Mouse (Mus musculus) gastrocnemius, postnatal 10 days (tissue): ENCODE results near the gene Nfic. TPM values are rescaled to one million over a fixed set of nuclear protein-coding genes. Genes with fewer than 3 reads are reported as not detected.

ENCODE experiments used
- DNase-seq: peaks from one replicate; pipeline ENCODE4 v3.0.0; 2021; ENCODE audit warnings: mixed read lengths
- total RNA-seq, 2 experiments: library from RNA; stranded (reverse); gene quantifications; 2 replicates each; pipeline ENCODE4 v1.2.3; 2021

Gene Nfic
- total RNA-seq, 2 experiments from 2014 or later: 329 to 332 TPM

DNA sequence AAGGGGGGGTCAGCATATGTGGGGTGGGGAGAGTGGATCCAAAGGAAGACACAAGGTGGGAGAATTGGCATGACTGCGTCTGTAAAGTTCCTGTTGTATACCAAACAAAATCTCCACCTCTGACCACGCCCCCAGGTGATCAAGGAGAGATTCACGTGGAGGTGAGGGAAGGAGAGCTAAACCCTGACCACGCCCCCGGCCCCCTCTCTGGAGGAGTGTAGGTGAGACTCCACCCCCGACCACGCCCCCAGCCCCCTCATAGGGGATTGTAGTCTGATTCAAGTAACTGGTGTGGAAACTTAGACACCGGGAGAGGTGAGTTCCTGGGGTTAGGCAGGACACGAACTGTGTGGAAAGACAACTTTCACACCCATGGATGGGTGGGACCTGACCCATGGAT, 51.4 kb downstream of the Nfic start:
- no peak for DNase-seq

DNA sequence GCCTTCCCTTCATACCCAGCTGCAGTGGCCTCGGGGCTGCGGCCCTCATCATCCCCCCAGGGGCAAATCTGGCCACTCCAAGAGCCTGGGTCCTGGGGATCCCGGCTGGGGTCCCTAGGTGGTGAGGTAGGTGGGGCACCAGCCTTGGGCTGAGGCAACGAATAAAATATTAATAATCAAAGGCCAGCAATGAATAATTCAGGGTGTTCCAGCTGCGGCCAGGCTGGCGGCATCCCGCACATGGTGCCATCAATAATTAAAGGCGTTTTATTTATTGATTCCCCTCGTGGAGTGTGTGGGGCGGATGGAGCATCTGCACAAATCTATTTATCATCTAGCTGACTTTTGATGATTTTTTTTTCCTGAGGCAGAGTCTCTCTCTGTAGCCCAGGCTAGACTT, 51.9 kb downstream of the Nfic start:
- no peak for DNase-seq

DNA sequence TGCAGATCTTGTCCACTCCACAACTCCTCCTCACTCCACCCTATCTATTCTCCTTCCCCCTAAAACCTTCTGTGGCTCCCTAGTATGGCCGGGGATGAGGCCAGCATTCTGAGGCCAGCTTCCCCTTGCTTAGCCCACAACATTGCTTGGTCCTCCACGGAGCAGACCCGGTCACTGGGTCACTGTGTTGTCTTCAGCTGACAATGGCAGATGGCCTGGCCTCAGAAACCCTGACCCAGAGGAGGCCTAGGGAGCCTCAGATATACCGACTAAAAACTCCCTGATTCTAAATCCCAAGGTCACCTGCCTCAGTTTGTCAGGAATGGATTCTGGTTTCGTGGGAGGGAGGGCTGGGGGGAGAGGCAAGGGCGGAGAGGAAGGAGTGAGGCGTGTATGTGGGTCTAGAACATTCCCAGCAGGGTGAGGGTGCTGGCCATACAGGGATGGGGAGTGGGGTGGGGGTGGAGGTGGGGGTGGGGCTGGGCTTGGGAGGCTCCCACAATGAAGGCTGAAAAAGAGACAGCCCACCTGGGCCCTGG, 53.1 kb downstream of the Nfic start:
- no peak for DNase-seq

DNA sequence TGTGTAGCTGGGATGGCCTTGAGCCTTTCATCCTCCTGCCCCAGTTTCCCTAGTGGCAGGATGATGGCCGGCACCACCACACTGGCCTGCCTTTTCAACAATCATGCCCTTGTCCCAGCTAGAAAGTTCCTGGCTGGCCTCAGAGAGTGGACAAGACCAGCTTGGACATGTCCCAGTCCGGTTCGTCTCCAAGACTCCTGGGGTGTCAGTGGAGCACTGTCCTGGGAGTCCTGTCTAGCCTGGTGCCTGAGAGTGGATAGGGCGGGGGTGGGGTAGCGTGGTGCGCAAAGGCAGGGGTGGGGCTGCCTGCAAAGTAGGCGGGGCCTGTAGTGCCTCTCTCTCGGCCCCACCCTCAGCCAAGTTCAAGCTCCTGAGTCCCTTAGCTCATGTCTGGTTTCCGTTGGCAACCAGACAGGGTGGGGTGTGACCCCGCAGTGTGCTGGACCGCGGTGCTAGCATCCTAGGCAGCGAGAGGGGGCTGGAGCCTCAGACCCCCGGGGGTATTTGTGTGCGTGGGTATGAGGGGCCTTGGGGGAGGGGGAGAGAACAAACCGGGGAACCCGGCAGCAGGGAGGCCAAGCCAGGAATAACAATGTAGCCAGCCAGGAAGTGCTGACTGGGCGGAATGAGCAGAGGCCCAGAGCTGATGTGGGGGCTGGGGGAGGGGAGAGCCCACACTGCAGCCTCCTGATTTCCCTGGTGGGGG, 53.8 kb downstream of the Nfic start:
- DNase-seq: peak; percentile 72

DNA sequence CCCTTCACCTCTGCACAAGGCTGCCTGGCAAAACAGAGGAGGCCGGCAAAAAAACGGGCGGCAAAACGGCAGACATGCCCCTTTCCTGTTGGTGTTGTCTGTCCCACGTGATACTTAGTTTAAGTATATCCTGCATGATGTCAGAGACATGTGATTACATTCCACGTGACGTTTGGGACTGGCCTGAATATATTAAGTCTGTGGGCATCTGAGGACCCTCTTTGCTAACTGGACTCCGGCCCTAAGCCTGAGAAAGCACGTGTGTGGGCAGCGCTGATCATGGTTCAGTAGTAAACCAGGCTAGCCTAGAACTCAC, 54.3 kb downstream of the Nfic start:
- DNase-seq: no peak

DNA sequence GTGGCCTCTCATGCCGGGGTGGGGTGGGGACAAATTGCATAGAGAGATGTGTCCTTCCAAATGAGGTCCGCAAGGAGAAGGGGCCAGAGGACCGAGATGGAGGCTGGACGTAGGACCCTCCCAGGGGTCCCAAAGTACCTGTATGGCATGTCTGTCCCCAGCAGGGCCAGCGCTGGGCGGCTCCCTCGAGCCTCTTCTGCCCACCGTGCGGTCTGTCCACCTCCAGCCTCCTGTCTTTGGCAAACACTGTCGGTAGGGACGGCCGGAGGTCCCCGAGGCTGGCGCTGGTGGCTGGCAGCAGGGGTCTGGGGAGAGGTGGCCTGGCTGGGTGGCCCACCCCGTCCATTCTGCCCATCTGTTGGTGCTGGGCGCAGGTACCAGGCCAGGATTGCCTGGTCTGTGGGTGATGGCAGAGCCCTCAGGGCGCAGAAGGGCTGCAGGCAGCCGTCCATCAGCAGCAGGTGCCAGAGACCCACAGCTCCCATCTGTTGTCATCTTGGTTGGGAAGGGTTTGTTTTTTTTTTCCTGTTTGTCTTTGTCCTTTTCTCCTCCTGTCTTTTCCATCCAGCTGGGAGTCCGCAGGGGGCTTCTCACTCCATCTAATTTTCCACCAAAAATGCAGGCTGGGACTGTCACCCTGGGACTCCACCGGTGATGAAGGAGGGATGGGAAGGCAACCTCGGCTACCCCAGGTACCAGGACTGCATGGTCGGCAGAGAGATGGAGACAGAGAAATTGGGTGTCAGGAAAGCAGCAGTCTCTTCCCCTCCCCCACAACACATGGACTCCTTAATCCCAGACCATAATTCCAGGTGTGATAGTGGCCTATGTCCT, 54.8 kb downstream of the Nfic start:
- no peak for DNase-seq

DNA sequence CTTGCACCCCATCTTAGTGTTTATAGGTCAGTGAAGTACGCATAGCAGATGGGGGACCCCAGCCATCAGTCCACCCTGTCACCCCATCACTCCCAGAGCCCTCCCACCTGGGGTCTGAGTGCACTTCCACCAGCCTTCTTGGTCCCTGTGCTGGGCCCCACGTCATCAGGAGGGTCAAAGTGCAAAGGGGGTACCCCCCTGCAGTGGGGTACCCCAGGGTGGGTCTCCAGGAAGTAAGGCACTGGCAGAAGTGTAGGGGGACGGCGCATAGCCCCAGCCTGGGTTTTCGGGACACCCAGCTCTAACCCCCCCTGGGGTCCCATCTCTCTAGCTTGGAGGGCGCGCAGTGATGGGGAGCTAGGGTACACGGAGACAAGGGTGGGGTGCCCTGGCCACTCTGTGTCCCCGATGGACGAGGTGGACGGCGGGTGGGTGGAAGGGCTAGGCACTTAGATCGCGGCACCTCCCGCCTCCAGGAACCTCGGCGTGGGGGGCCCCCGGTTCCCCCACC, 55.6 kb downstream of the Nfic start:
- DNase-seq: no peak

DNA sequence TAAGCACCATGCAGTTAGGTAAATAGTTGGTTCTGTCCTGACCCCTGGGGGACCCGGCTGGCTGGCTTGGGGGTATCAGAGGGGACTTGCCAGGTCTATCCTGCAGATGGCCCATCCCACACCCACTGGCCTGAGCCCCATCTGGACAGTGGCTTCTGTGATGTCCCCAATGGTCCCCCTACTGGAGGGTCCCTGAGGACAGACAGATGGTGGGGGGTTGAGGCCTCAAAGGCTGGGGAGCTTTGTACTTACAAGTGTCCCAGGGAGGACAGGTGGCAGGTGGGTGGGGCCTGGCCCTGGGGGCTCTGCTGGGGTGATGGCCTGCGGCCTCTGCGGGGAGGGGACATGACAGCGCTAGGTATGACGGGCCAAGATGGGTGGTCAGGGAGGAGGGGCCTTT, 56.1 kb downstream of the Nfic start:
- DNase-seq: no peak

DNA sequence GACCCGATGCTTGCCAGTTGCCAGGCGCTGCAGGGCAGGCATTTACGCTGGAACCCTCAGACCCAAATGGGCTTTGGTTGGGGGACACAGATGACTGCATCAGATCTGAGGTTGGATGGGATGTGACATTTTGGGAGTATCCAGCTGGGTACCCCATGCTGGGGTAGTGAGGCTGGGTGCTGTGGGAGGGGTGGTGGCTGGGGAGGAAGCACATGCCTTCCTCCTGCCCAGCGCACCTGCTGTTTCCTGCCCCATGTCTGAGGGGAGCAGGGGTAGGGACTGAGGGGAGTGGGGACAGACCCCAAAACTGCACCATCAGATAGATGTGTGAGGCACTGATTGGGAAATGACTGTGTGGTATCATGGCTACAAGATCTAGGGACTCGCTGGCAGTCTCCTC, 58.7 kb downstream of the Nfic start:
- DNase-seq: no peak

DNA sequence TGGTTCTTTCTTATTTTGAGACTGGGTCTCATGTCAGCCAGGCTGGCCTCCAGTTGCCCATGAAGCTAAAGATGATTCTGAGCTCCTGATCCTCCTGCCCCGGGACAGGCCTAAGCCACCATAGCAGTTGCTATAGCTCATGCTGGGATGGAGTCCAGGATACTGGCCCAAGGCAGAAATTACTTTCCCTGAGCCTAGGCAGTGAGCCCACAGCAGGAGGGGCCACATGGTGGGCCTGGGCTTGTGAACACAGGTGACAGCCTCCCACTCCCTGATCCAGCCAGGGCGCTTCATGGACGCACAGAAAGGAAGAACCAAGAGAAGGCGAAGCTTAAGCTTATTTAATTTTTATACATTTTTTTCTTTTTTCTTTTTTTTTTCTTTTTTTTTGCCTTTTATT, 59.6 kb downstream of the Nfic start:
- no peak for DNase-seq

DNA sequence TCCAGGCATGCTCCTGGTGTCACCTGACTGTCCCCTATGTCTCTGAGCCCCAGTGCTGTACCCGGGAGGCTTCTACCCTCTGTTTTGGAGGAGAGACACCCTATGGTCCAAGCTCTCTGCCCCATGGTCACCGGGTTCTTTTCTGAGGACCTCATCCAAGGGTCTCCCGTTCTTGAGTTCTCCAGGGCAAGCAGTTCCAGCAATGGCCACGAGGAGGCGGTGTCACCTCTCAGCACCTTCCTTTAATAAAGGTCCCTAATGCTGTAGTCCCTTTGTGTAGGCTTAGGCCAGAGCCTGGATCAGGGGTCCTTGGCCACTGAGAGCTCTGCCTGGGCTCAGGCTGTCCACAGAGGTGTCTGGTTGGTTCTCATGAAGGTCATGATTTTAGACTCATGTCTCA, 60.3 kb downstream of the Nfic start:
- DNase-seq: peak; percentile 75

DNA sequence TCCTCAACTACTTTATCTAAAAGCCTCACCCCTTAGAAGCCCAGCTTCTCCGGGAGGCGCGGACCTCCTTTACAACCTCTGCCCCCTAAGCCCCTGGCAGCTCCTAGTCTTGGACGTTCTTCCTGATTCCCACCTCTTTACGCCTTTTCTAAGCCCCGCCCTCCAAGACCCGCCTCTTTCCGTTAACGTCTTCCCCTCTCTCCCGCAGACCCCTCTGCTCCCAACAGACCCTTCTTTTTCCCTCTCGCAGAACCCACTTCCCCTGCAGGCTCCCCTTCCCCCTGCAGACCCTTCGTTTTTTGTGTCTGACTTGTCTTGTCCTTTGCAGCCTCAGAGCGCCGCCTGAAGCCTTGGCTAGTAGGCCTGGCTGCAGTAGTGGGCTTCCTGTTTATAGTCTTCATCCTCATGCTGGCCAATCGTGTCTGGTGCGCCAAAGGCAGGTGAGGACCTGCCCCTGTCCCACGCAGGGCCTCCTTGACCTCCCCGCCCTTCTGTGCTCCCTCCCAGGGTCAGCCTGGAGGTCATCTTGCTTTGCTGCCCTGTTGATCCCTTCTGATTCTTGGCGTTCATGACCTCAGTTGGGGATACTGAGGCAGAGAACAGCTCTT, 61.9 kb downstream of the Nfic start:
- DNase-seq: no peak

DNA sequence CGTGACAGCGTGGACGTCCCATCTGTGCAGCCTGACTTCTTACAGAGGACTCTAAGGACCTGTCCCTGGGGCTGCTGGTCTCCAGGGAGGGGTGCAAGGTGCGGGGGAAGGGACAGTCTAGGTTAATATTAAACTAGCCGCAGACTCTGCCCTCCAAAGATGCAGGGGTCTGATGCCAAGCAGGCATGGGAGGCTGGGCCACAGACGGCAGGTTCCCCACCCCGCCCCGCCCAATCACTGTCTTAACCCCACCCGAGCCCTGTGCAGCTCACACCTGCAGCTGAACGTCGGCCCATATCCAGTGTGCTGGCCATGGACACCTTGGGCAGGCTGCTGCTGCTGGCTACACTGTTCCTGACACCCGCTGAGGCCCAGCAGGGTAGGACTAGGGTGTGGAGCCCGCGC, 62.7 kb downstream of the Nfic start, which contains the start of gene Smim24:
TSS of gene Smim24 (plus strand) at position 271 of the 405 bp plus-strand sequence.
- no peak for DNase-seq

DNA sequence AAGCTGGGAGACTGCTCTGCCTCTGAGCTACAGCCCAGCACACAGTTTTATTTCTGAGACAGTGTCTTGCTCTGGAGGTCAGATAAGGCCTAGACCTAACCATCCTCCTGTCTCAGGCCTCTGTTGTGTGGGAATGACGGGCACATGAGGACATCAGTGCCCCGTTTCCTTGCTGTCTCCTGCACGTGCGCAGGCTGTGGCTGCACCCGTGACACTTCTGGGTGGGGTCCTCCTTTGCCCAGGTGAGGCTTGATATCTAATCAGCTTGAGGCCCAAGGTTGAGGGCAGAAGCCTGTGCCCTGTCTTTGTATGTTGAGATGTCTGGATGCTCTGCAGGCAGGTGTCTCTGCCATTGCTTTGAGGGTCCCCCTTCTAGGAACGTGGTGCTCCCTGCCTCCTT, 63.2 kb downstream of the Nfic start:
- no peak for DNase-seq

DNA sequence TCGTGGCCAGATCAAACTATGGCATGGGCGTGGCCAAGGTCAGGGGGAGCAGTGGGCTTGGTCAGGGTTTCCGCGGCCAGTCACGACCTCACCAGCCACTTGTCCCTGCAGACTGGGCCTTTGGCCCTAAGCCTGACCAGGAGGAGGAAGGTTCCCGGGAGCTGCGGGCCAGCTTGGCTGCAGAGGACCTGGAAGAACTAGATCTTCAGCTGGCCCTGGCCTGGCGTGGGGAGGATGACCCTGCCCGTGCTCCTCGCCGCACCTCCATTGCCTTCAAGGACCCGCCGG, 64.8 kb downstream of the Nfic start:
- no peak for DNase-seq

DNA sequence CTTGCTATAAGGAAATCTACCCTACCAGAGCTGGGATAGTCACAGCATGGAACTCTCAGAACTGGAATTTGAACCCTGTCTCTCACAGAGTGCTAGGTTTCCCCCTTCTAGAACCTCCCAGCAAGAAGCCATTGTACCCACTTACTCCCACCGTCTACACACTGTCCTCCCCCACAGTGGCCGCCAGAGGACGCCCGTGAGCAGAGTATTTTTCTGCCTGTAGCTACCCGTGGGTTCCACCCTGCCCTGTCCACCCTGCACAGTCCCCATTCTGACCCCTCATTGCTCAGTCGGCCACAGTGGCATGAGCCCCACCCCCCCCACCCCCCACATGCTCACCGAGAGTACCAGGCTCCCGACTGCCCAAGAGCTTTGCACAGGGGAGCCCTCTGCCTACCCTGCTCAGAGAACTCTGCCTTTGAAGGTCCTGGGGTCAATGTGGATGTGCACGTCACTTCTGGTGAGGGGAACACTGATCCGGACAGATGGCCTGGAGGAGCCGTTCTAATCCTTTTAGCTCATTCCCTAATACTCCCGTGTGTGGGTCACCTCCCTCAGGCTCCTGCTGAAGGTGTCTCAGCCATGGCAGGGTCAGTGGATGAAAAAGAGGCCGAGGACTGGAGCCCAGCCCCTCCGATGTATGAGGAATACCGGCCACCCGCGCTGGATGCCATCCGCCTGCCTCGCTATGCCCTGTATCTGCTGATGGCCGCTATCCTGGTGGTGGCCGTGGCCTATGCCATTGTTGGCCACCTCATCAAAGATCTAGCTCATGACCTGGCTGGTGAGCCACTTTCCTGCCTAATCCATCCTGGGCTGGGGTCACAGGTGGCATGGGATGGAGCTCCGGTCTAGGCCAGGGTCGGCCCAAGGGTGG, 65.4 kb downstream of the Nfic start:
- DNase-seq: peak; percentile 82

DNA sequence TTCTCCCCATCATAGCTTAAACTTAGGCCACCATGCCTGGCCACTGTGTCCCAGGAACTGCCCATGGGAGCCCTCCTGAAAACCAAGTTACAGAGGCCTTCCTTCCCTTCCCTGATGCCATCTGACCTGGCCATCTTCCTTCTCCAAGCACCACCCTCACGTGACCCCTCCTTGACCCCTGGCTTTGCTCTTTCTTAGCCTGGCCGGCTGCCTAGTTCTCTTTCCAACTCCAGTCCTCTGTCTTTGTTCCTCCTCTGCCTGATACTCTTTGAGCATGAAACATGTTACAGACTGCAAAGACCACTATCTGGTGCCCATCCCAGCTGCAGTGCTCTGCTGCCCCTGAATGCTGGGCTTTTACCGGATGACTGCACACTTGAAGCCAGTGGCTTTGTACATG, 66.1 kb downstream of the Nfic start:
- DNase-seq: no peak

DNA sequence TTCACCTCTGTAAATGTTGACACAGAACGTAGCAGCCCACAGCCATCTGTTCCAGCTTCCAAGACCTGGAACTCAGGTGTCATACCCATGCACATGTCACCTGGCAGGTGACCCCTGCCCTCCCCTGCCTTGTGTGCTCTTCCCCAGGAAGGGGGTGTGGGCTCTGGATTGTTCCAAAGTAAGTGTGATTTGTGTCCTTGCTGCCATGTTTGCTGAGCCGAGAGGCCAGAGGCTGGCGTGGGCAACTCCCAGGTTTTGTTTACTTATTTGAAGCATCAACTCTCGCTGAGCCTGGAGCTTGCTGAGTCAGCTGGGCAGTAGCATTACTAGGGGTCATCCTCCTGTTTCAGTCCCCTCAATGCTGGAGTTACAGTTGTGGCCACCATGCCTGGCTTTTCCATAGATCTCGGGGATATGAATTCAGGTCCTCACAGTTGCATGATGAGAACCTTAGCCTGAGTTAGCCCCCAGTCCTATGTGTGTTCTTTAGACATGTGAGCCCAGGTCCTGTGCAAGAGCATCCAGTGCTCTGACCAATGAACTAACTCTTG, 66.9 kb downstream of the Nfic start, which contains the start of gene Gm48552:
TSS of gene Gm48552 (plus strand) at position 501 of the 551 bp plus-strand sequence.
- DNase-seq: no peak

DNA sequence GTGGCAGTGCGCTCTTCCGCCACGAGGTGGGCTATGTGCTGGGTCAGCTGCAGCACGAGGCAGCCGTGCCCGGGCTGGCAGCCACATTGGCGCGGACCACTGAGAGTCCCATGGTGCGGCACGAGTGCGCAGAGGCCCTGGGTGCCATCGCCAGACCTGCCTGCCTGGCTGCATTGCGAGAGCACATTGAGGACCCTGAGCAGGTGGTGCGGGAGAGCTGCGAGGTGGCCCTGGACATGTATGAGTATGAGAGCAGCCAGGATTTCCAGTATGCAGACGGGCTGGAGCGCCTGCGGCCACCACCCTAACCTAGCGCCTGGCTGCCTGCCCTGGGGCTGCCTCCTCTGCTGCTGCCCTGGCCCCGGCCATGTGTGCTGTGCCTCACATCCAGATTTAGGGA, 67.7 kb downstream of the Nfic start:
- DNase-seq: no peak

DNA sequence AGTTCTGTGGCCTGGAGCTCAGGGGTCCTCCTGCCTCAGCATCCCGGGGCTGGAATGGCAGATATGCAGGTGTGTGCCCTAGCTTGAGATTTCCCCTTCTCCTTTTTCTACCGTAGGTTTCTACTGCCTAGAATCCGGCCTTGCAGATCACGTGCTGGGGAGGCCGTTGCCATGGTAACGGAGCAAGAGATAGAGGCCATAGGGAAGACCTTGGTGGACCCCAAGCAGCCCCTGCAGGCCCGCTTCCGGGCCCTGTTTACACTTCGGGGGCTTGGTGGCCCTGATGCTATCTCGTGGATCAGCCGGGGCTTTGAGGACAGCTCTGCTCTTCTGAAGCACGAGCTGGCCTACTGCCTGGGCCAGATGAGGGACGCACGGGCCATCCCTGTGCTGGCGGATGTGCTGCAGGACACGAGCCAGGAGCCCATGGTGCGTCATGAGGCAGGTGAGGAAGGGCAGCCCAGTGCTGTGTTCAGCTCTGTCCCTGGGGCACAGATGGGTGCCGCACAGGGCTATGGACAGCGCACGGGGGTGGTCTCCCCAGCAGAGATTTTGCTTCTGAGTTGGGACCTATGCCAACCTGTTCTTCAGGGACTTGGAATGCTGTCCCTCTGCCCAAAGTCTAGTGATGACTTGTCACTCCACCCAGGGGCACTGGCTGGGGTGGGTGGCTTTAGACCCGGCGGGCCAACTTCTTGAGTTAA, 69.7 kb downstream of the Nfic start:
- no peak for DNase-seq

DNA sequence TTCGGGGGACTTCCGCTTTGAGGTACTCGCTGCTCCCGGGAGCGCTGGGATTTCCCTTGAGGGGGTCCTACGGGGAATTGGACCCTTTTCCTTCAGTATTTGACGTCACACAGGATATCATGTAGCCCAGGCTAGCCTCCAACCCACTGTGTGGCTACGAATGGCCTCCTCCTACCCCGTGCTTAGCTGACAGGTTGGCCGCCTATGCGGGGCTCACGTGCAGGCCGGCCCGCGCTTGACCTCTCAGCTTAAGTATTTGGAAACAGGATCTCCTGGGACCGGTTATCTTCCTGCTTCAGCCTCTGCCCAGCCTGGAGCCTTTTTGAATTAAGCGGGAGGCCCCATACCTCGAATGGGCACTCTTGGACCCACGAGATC, 70.8 kb downstream of the Nfic start:
- DNase-seq: no peak
